Mouse (Mus musculus) cerebellum, adult 2 months (tissue): ENCODE results near the gene Arid3b.

Experiments
- CTCF ChIP-seq: fragments of 200-500 bp; IDR thresholded peaks from 2 replicates; pipeline ENCODE4 v1.5.1; 2011; ENCODE audit warnings: low read depth, mild to moderate bottlenecking, control low read depth, low read length, moderate library complexity, borderline replicate concordance; ENCODE audit not compliant: insufficient read depth
- POLR2A ChIP-seq: fragments of 200-500 bp; IDR thresholded peaks from 2 replicates; pipeline ENCODE4 v1.6.1; 2011; ENCODE audit warnings: low read length, control low read depth, borderline replicate concordance; ENCODE audit not compliant: insufficient read depth

DNA sequence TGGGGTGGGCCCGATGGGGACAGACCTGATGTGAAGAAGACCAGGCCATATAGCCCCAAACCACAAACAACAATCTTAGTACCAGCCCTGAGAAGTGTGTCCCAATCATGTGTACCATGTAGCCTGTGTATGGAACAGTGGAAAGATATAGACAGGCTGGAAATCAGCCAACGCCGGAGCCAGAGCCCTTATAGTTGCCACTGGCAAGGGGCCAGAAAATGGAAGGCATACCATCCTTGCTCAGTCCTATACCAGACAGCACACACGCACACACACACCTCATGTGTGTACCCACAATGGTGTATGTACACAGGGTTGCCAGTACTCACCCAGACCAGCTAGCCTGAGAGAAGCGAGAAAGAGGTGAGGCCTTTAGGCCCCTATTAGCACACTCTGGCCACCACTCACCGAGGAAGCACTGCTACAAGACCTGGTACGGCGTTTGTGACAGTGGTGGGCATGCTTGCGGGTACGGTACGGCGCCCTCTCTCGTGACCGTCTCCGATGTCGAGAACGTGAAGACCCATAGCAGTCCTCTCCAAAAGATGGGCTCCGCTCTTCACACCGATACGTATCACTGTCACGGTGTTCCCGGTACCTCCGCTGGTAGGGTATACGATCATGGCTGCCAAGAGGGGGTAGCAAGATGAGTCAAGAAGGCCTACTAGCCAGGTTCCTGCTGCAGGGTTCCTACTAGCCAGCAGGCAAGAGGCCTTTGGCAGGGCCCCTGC is 76.0 kb downstream of the Arid3b start:
- TF ChIP-seq CTCF (no peak), POLR2A (no peak)
